Mouse (Mus musculus) brain, embryonic 14.5 days (tissue): ENCODE measurements around the gene Lgi2.

Experiments used
- CTCF ChIP-seq: fragments of 200-500 bp; IDR thresholded peaks from 2 replicates; pipeline ENCODE4 v1.5.1; 2012; ENCODE audit warnings: inconsistent platforms, mild to moderate bottlenecking, moderate library complexity, borderline replicate concordance; ENCODE audit not compliant: insufficient read depth, insufficient read length; ENCODE audit errors: extremely low read depth
- POLR2A ChIP-seq: fragments of 200-500 bp; IDR thresholded peaks from 2 replicates; pipeline ENCODE4 v1.6.1; 2012; ENCODE audit warnings: mild to moderate bottlenecking, inconsistent platforms, borderline replicate concordance; ENCODE audit not compliant: poor library complexity, insufficient read depth, insufficient read length, severe bottlenecking; ENCODE audit errors: extremely low read depth

DNA sequence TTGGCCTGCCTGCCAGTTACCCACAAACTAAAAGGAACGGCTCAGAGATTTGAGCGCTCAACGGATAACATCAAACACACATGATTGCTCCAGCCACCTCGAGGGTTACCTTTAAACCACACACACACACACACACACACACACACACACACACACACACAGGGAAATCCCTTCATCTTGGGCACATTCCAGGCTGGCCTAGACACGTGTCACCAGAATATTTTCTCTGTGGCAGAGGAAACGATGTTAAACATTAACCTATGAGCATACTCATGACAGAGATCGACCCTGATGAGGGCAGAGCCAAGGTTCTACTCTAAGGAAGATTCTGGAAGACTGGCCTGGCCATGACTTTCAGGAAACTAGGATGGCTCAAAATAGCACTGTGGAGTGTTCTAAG lies 29.2 kb downstream of the Lgi2 start:
- TF ChIP-seq POLR2A = no peak
- no peak for TF ChIP-seq CTCF
